Mouse (Mus musculus) C2C12 (cell line): Measurements from ENCODE around the gene Slc39a10.

Source experiments
- CTCF ChIP-seq: IDR thresholded peaks from one replicate; pipeline ENCODE4 v1.5.1; 2011; ENCODE audit not compliant: control insufficient read depth, insufficient read depth, insufficient read length
- MYOG ChIP-seq: IDR thresholded peaks from one replicate; pipeline ENCODE4 v1.6.1; 2011; ENCODE audit not compliant: control insufficient read depth, insufficient read length; ENCODE audit errors: extremely low read depth

- TF ChIP-seq MYOG (no peak), CTCF (no peak)
Observed at GRCm38 (mm10) chr1:46822256-46822972, 70.2 kb downstream of the Slc39a10 start.
